Mouse (Mus musculus) E14TG2a.4 (cell line): ENCODE measurements around the gene Neurog3.

Experiments
- CTCF ChIP-seq: conservative IDR thresholded peaks from 2 replicates; pipeline ENCODE4 v1.5.1; 2014; ENCODE audit warnings: low read length
- NANOG ChIP-seq: IDR thresholded peaks from 2 replicates; pipeline ENCODE4 v1.6.1; 2014; ENCODE audit warnings: borderline replicate concordance, low read length, mixed read lengths
- POU5F1 ChIP-seq: IDR thresholded peaks from 2 replicates; pipeline ENCODE4 v1.6.1; 2014; ENCODE audit warnings: low read length, borderline replicate concordance

DNA sequence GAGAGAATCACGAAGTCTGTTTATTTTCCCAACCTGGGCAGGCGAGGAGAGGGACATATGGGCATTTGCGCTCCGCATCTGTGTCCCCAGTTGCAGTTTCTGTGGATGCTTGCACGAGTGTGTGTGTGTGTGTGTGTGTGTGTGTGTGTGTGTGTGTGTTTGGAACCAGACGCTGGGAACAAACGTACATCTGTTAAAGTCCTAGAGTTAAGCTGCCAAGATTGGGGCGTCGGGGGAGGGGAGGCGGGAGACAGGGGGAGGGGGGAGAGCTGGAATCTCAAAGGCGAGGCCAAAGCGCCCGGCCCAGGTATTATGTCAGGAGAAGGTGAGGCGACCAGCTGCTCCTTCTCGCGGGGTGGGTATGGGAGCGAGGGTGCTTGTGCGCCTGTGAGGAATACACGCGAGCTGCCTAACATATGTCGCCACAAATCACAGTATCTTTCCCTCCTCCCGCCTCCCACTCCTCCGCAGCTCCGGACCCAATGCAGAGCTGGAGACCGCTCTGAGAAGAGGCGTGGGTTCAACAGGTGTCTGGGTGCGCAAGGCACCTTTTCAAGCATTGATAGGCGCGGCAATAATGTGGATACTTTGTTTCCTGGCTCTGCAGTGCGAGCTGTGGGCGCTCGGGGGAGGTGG is 4.5 kb upstream of the Neurog3 start:
- TF ChIP-seq CTCF (no peak), POU5F1 (no peak), NANOG (no peak)
